Mouse (Mus musculus) forebrain, embryonic 10.5 days (tissue): ENCODE data around the gene Cdc123. TPM values are rescaled to one million over a fixed set of nuclear protein-coding genes. Genes with fewer than 3 reads are reported as not detected.
A peak's percentile ranks its signal among the peaks of the same experiment; 100 is the strongest.

Experiments used
- DNase-seq: peaks from one replicate; pipeline ENCODE4 v3.0.0-alpha.2; 2017; ENCODE audit warnings: low spot score; ENCODE audit errors: extremely low spot score
- H3K27ac ChIP-seq: fragments of 300-500 bp; sonication (generic); 2 replicates; pipeline ENCODE4 v1.5.1; 2016; ENCODE audit warnings: mild to moderate bottlenecking
- H3K27me3 ChIP-seq: fragments of 300-500 bp; sonication (generic); 2 replicates; pipeline ENCODE4 v1.6.1; 2016; ENCODE audit warnings: mild to moderate bottlenecking; ENCODE audit not compliant: poor library complexity, severe bottlenecking
- H3K36me3 ChIP-seq: fragments of 300-500 bp; sonication (generic); replicated peaks from 2 replicates; pipeline ENCODE4 v1.6.1; 2016; ENCODE audit warnings: mild to moderate bottlenecking, moderate library complexity
- H3K4me1 ChIP-seq: fragments of 300-500 bp; sonication (generic); 2 replicates; pipeline ENCODE4 v1.6.1; 2016
- H3K4me3 ChIP-seq: fragments of 300-500 bp; sonication (generic); 2 replicates; pipeline ENCODE4 v1.5.1; 2016; ENCODE audit warnings: mild to moderate bottlenecking, moderate library complexity
- H3K9me3 ChIP-seq: fragments of 300-500 bp; sonication (generic); 2 replicates; pipeline ENCODE4 v1.6.1; 2016; ENCODE audit warnings: mild to moderate bottlenecking, moderate library complexity
- WGBS: fragments of 180-500 bp; shearing (Covaris S2); methylation state at CpG from one replicate; pipeline ENCODE4 v1.1.7; 2016; 5-methylcytosine and 5-hydroxymethylcytosine counted together
- polyA plus RNA-seq: library from polyadenylated mRNA; unstranded; fragments of >200 nt; fragmentation: Nextera tagmentation; extraction: Ambion mirVana; gene quantifications from 2 replicates; pipeline ENCODE4 v1.2.1, GENCODE M21; 2016

Gene Cdc123
- 390 and 431 TPM in 2 replicates for polyA plus RNA-seq

- peaks cover 52% of the 10 kb centered on the region for H3K36me3 ChIP-seq
- H3K4me3 ChIP-seq, result peak within 1 kb of the TSS; percentile 80
- H3K9me3 ChIP-seq, result peaks cover 5% of the 10 kb centered on the region; the same call in 1 of the 2 replicates
- peak; percentile 87 for DNase-seq
- WGBS, result under 1% methylated on average over 53 of the region's 53 CpGs
- H3K27ac ChIP-seq, result peak within 1 kb of the TSS; percentile 96
- peaks cover 16% of the 10 kb centered on the region for H3K4me1 ChIP-seq
- no peaks in the 10 kb centered on the region for H3K27me3 ChIP-seq
Observed at GRCm38 (mm10) chr2:5844873-5845631, at the start of gene Cdc123, which contains the start of gene Nudt5. Cdc123 (minus strand) TSS chr2:5845164. Nudt5 (plus strand) TSS chr2:5845019.

- DNase-seq, result no peak
- peak overlapping the region; percentile 79 for H3K4me3 ChIP-seq
- no peaks in the 10 kb centered on the region for H3K27me3 ChIP-seq
- peaks cover 43% of the 10 kb centered on the region for H3K36me3 ChIP-seq
- H3K4me1 ChIP-seq, result peaks cover 9% of the 10 kb centered on the region
- H3K9me3 ChIP-seq, result no peaks in the 10 kb centered on the region
- WGBS, result 55% methylated on average over 11 of the region's 11 CpGs
- peak overlapping the region; percentile 95 for H3K27ac ChIP-seq
Observed at GRCm38 (mm10) chr2:5894296-5894695, 49.3 kb upstream of the Cdc123 start.

- no peak overlapping the region for H3K4me3 ChIP-seq
- WGBS, result 80% methylated on average over 2 of the region's 2 CpGs
- H3K4me1 ChIP-seq, result peaks cover 7% of the 10 kb centered on the region
- no peaks in the 10 kb centered on the region for H3K9me3 ChIP-seq
- H3K27me3 ChIP-seq, result no peaks in the 10 kb centered on the region
- H3K27ac ChIP-seq, result no peak overlapping the region
- DNase-seq, result no peak
- H3K36me3 ChIP-seq, result peaks cover 82% of the 10 kb centered on the region
Observed at GRCm38 (mm10) chr2:5889412-5889811, 44.4 kb upstream of the Cdc123 start.

GRCm38 (mm10) chr2:5888865-5889264 lies 43.9 kb upstream of the Cdc123 start:
- no peaks in the 10 kb centered on the region for H3K9me3 ChIP-seq
- H3K4me3 ChIP-seq, result no peak overlapping the region
- H3K36me3 ChIP-seq, result peaks cover 87% of the 10 kb centered on the region
- no peaks in the 10 kb centered on the region for H3K27me3 ChIP-seq
- no peak overlapping the region for H3K27ac ChIP-seq
- 0 out of 2 replicates have a peak, but pooled peaks cover 3% of the 10 kb centered on the region for H3K4me1 ChIP-seq
- DNase-seq, result no peak
- WGBS, result 87% methylated on average over 5 of the region's 5 CpGs

GRCm38 (mm10) chr2:5877446-5877845 lies 32.5 kb upstream of the Cdc123 start:
- no peak for DNase-seq
- no peaks in the 10 kb centered on the region for H3K4me1 ChIP-seq
- no peaks in the 10 kb centered on the region for H3K27me3 ChIP-seq
- H3K27ac ChIP-seq, result no peak overlapping the region
- H3K9me3 ChIP-seq, result no peaks in the 10 kb centered on the region; the same call in 1 of the 2 replicates
- no peak overlapping the region for H3K4me3 ChIP-seq
- WGBS, result 80% methylated on average over 3 of the region's 3 CpGs
- peaks cover 93% of the 10 kb centered on the region for H3K36me3 ChIP-seq

GRCm38 (mm10) chr2:5869746-5870145 lies 24.8 kb upstream of the Cdc123 start:
- no peak for DNase-seq
- H3K4me3 ChIP-seq, result no peak overlapping the region
- H3K9me3 ChIP-seq, result no peaks in the 10 kb centered on the region; the same call in 1 of the 2 replicates
- no peak overlapping the region for H3K27ac ChIP-seq
- 96% methylated on average over 5 of the region's 5 CpGs for WGBS
- peaks cover 90% of the 10 kb centered on the region for H3K36me3 ChIP-seq
- H3K4me1 ChIP-seq, result no peaks in the 10 kb centered on the region
- no peaks in the 10 kb centered on the region for H3K27me3 ChIP-seq

GRCm38 (mm10) chr2:5867681-5868080 lies 22.7 kb upstream of the Cdc123 start:
- Histone ChIP-seq H3K27ac (no peak overlapping the region), H3K9me3 (no peaks in the 10 kb centered on the region), H3K4me3 (no peak overlapping the region), H3K27me3 (no peaks in the 10 kb centered on the region), H3K36me3 (peaks cover 90% of the 10 kb centered on the region), H3K4me1 (no peaks in the 10 kb centered on the region)
- WGBS, result 94% methylated on average over 2 of the region's 2 CpGs
- DNase-seq, result no peak

- Histone ChIP-seq H3K36me3 (peaks cover 96% of the 10 kb centered on the region), H3K27me3 (no peaks in the 10 kb centered on the region), H3K9me3 (no peaks in the 10 kb centered on the region), H3K4me3 (no peak within 1 kb of the TSS), H3K4me1 (no peaks in the 10 kb centered on the region), H3K27ac (no peak within 1 kb of the TSS)
- DNase-seq, result no peak
- 93% methylated on average over 3 of the region's 3 CpGs for WGBS
Observed at GRCm38 (mm10) chr2:5862834-5863233, 17.9 kb upstream of the Cdc123 start, which contains the start of gene Gm13199. Gm13199 (minus strand) TSS chr2:5862934.

- Histone ChIP-seq H3K27ac (no peak overlapping the region), H3K36me3 (peaks cover 64% of the 10 kb centered on the region), H3K4me3 (no peak overlapping the region), H3K4me1 (peaks cover under 1% of the 10 kb centered on the region; the same call in 1 of the 2 replicates), H3K27me3 (no peaks in the 10 kb centered on the region), H3K9me3 (peaks cover 5% of the 10 kb centered on the region; the same call in 1 of the 2 replicates)
- no peak for DNase-seq
- WGBS, result 93% methylated on average over 5 of the region's 5 CpGs
Observed at GRCm38 (mm10) chr2:5851866-5852265, 6.9 kb upstream of the Cdc123 start.

- no peak for DNase-seq
- Histone ChIP-seq H3K27me3 (no peaks in the 10 kb centered on the region), H3K9me3 (peaks cover 5% of the 10 kb centered on the region; the same call in 1 of the 2 replicates), H3K4me3 (no peak overlapping the region), H3K36me3 (peaks cover 56% of the 10 kb centered on the region), H3K4me1 (peaks cover 8% of the 10 kb centered on the region), H3K27ac (no peak overlapping the region)
- WGBS, result 96% methylated on average over 9 of the region's 9 CpGs
Observed at GRCm38 (mm10) chr2:5851116-5851515, 6.2 kb upstream of the Cdc123 start.

GRCm38 (mm10) chr2:5845826-5846225 lies 862 bp upstream of the Cdc123 start:
- Histone ChIP-seq H3K4me3 (peak overlapping the region; percentile 80), H3K36me3 (peaks cover 52% of the 10 kb centered on the region), H3K4me1 (peaks cover 16% of the 10 kb centered on the region), H3K27ac (peak overlapping the region; percentile 96), H3K9me3 (peaks cover 5% of the 10 kb centered on the region; the same call in 1 of the 2 replicates), H3K27me3 (no peaks in the 10 kb centered on the region)
- WGBS, result 47% methylated on average over 4 of the region's 4 CpGs
- DNase-seq, result no peak

- H3K36me3 ChIP-seq, result peaks cover 52% of the 10 kb centered on the region
- 4% methylated on average over 23 of the region's 23 CpGs for WGBS
- peak overlapping the region; percentile 96 for H3K27ac ChIP-seq
Observed at GRCm38 (mm10) chr2:5844181-5844872, 637 bp downstream of the Cdc123 start.

More at GRCm38 (mm10) chr2:5844181-5844872, 637 bp downstream of the Cdc123 start:
- DNase-seq, result no peak
- Histone ChIP-seq H3K4me1 (peaks cover 16% of the 10 kb centered on the region), H3K9me3 (peaks cover 11% of the 10 kb centered on the region; the same call in 1 of the 2 replicates), H3K4me3 (peak overlapping the region; percentile 80), H3K27me3 (no peaks in the 10 kb centered on the region)
